Mouse (Mus musculus): ENCODE results near the gene Otud7b.

GRCm38 (mm10) chr3:96104261-96105065, at the start of gene Otud7b:
- TF ChIP-seq POLR2A (IDR thresholded peaks at IDR 0.05; ENCODE audit: low read depth, low read length) (peak; percentile 59), CTCF (conservative IDR thresholded peaks at IDR 0.05; ENCODE audit: insufficient read depth, insufficient read length, low read depth, low read length) (no peak)

Measured in kidney, adult 2 months (tissue).